Mouse (Mus musculus) liver, postnatal 0 days (tissue): ENCODE results near the gene Fkbp10.

ENCODE experiments used
- CTCF ChIP-seq: sonication (generic); IDR thresholded peaks from 2 replicates; pipeline ENCODE4 v1.5.1; 2016; ENCODE audit warnings: antibody characterized with exemption, low read depth
- EP300 ChIP-seq: IDR thresholded peaks from 2 replicates; pipeline ENCODE4 v1.6.1; 2016; ENCODE audit warnings: antibody characterized with exemption, low read depth, mild to moderate bottlenecking

DNA sequence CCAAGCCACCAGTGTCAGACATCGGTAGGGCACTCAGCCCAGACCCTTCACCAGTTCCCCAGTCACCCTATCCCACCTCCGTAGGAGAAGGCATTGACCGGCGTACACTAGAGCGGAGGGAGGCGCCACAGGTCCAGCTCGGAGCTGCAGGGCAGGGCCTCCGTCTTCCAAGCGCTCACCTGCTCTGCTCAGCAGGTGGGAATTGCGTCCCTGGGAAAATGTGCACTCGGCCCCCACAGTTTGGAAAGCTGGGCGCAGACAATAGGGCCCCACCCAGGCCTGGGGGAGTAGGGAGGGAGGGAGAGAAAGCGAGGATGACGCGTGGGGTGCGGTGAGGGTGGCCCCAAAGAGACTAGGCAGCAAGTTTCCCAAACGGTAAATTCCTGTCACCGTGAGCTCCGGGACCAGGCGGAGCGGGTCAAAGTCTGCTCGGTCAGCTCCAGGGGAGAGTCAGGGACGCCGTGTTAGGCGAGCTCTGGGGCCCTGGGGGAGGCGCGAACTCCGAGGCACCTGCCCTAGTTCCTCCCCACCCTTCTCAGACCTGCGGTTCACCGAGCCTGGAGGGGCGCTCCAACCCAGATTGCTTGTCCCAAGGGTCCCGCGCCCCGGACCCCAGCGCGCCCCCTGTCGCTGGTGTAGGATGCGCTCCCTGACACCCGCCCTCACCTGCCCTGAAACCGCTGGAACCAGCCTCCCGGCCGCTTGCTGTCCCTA, 18.5 kb upstream of the Fkbp10 start:
- TF ChIP-seq EP300 (peak; percentile 6; the same call in 1 of the 2 replicates), CTCF (peak; percentile 64)
